Mouse (Mus musculus) liver, embryonic 13.5 days (tissue): ENCODE data around the gene Otud5. TPM values are rescaled to one million over a fixed set of nuclear protein-coding genes. Genes with fewer than 3 reads are reported as not detected.

Experiments used
- ATAC-seq: fragments of 200-750 bp; cut with Nextera tagmentation; 2 replicates; pipeline ENCODE4 v1.8.0; 2017; ENCODE audit warnings: low read depth, mild to moderate bottlenecking, moderate number of reproducible peaks, moderate library complexity
- DNase-seq: peaks from one replicate; pipeline ENCODE4 v3.0.0; 2022
- H3K27ac ChIP-seq: fragments of 300-500 bp; sonication (generic); 2 replicates; pipeline ENCODE4 v1.5.1; 2015; ENCODE audit warnings: moderate library complexity, mild to moderate bottlenecking, inconsistent platforms
- H3K27me3 ChIP-seq: fragments of 300-500 bp; sonication (generic); 2 replicates; pipeline ENCODE4 v1.6.1; 2015; ENCODE audit warnings: mild to moderate bottlenecking, inconsistent platforms
- H3K36me3 ChIP-seq: fragments of 300-500 bp; sonication (generic); 2 replicates; pipeline ENCODE4 v1.6.1; 2015; ENCODE audit warnings: mild to moderate bottlenecking, inconsistent platforms
- H3K4me1 ChIP-seq: fragments of 300-500 bp; sonication (generic); replicated peaks from 2 replicates; pipeline ENCODE4 v1.6.1; 2015; ENCODE audit warnings: inconsistent platforms
- H3K4me2 ChIP-seq: fragments of 300-500 bp; sonication (generic); 2 replicates; pipeline ENCODE4 v1.6.1; 2015; ENCODE audit warnings: inconsistent platforms, mild to moderate bottlenecking, moderate library complexity
- H3K4me3 ChIP-seq: fragments of 300-500 bp; sonication (generic); replicated peaks from 2 replicates; pipeline ENCODE4 v1.5.1; 2015; ENCODE audit warnings: mild to moderate bottlenecking, inconsistent platforms
- H3K9ac ChIP-seq: fragments of 300-500 bp; sonication (generic); 2 replicates; pipeline ENCODE4 v1.6.1; 2015; ENCODE audit warnings: mild to moderate bottlenecking, inconsistent platforms
- H3K9me3 ChIP-seq: fragments of 300-500 bp; sonication (generic); replicated peaks from 2 replicates; pipeline ENCODE4 v1.6.1; 2016; ENCODE audit warnings: inconsistent platforms
- WGBS: fragments of 180-500 bp; shearing (Covaris S2); methylation state at CpG from one replicate; pipeline ENCODE4 v1.1.7; 2015; ENCODE audit not compliant: insufficient replicate concordance; 5-methylcytosine and 5-hydroxymethylcytosine counted together
- polyA plus RNA-seq: library from polyadenylated mRNA; unstranded; fragments of >200 nt; fragmentation: Nextera tagmentation; extraction: Ambion mirVana; gene quantifications from 2 replicates; pipeline ENCODE4 v1.2.1, GENCODE M21; 2015

Gene Otud5
- polyA plus RNA-seq, 1 experiment from 2014 or later: 33.8 TPM

DNA sequence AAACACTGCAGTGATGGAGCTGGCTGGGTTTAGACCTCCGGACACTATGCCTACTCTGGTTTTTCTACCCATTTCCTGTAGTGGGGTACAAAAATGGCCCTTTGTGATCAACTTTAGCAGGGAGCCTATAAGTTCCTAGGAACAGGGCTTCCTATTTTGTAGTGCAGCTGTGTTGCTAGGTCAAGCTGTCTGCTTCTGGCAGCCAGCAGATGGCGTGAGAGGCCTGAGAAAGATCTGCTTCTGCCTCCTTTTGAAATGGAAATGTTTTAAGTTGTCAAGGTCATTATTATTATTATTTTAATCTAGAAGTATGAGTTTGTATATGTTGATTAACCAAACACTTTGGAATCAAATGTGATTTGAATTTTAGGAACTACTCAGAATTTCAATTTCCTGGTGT, 13.4 kb downstream of the Otud5 start:
- DNase-seq: no peak
- no peak overlapping the region for H3K9ac ChIP-seq
- WGBS: 13% methylated on average over 2 of the region's 2 CpGs
- no peak overlapping the region for H3K4me3 ChIP-seq
- H3K36me3 ChIP-seq: peaks cover 61% of the 10 kb centered on the region
- peaks cover 9% of the 10 kb centered on the region for H3K4me1 ChIP-seq
- H3K27me3 ChIP-seq: no peaks in the 10 kb centered on the region
- no peak overlapping the region for H3K27ac ChIP-seq
- H3K4me2 ChIP-seq: no peak overlapping the region
- H3K9me3 ChIP-seq: no peaks in the 10 kb centered on the region
- no peak for ATAC-seq

DNA sequence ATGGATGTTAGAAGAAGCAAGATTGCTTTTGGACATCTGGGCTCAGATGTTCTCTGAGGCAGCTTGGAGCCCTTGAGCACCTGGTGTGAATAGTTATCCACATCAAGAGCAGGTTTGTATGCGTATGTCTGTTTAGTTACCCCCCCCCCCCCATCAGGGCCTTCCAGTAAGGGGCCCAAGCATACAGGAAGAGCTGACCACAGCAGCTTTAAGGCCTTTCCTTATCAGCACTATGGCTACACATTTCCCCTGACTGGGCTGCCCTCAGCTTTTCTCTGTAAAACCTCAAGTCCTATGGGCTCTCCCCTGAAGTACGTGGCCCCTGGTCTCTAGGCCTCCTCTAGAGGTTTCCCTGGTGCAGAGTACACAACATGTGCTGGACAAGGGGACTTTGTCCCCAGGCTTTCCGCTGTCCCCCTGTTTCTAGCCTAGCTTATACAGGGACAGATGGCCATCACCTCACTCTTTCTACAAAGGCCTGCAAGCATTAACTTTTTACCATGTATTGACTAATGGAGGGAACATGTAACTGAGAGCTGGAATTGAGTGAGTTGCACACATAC, 18.1 kb downstream of the Otud5 start:
- Histone ChIP-seq H3K27ac (0 out of 2 replicates have a peak overlapping the region, but pooled peaks have one; percentile 6), H3K4me3 (no peak overlapping the region), H3K4me1 (peaks cover 31% of the 10 kb centered on the region), H3K36me3 (peaks cover 38% of the 10 kb centered on the region), H3K4me2 (no peak overlapping the region), H3K9me3 (no peaks in the 10 kb centered on the region), H3K9ac (no peak overlapping the region), H3K27me3 (no peaks in the 10 kb centered on the region)
- 31% methylated on average over 3 of the region's 3 CpGs for WGBS
- ATAC-seq (peak; percentile 68), DNase-seq (no peak)

DNA sequence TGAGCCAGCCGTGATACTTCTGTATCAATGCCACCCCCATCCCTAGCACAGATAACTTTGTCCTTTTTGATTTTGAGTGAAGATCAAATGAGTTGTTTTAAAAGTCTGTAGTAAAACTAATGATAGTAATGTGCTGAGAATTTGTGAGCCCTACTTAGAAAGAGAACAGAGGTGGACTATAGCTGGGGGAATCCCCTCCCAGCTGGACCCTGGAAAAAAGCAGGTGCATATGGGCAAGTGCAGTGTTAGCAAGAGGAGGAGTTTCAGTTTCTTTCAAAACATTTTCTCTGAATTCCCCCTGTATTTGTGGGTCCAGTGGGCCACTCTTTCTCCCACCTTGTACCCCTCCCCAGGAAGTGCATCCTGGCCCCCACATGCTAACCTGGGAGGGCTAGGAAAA, 22.0 kb downstream of the Otud5 start:
- Histone ChIP-seq H3K9me3 (no peaks in the 10 kb centered on the region), H3K27ac (no peak overlapping the region), H3K36me3 (peaks cover 34% of the 10 kb centered on the region), H3K4me2 (no peak overlapping the region), H3K4me1 (peaks cover 44% of the 10 kb centered on the region), H3K9ac (no peak overlapping the region), H3K4me3 (no peak overlapping the region), H3K27me3 (no peaks in the 10 kb centered on the region)
- 83% methylated on average over 1 of the region's 1 CpGs for WGBS
- DNase-seq (no peak), ATAC-seq (no peak)

DNA sequence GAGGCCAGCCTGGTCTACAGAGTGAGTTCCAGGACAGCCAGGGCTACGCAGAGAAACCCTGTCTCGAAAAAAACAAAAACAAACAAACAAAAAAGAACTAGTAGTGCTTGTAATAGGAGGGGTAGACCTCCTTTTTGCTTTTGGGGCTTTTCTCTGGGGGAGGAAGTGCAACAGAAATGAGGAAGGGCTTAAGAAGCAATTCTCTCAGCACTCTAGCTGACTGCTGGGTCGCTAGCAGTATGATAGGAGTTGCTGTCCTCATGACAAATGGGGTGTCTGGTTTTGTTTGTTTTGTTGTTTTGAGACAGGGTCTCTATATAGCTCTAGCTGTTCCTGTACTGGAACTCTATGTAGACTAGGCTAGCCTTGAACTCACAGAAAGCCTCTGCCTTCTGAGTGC, 23.4 kb downstream of the Otud5 start:
- no peaks in the 10 kb centered on the region for H3K27me3 ChIP-seq
- H3K36me3 ChIP-seq: peaks cover 31% of the 10 kb centered on the region
- H3K4me3 ChIP-seq: no peak overlapping the region
- H3K27ac ChIP-seq: no peak overlapping the region
- no peaks in the 10 kb centered on the region for H3K9me3 ChIP-seq
- ATAC-seq: no peak
- WGBS: 56% methylated on average over 3 of the region's 3 CpGs
- no peak for DNase-seq
- H3K4me1 ChIP-seq: peaks cover 36% of the 10 kb centered on the region
- no peak overlapping the region for H3K9ac ChIP-seq
- no peak overlapping the region for H3K4me2 ChIP-seq

DNA sequence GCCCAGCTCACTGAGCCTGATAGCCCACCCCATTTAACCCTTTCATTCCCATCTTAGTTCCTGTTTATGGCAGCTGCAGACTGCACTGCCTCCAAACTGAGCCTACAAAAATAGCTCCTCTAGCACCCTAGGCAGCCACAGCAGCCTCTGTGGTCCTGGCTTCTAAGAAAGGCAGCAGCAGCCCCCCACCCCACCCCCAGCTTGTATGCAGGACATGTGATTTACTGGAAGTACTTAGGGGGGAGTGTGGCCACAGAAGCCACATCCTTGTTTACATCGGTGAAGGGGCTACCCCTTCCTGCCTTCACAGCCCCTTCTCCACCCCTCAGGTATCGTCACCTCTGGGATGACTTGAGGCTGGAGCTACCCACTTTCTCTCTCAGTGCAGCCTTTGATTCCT, 24.2 kb downstream of the Otud5 start:
- 39% methylated on average over 2 of the region's 2 CpGs for WGBS
- H3K4me1 ChIP-seq: peaks cover 28% of the 10 kb centered on the region
- no peak overlapping the region for H3K4me3 ChIP-seq
- no peak overlapping the region for H3K27ac ChIP-seq
- no peaks in the 10 kb centered on the region for H3K9me3 ChIP-seq
- ATAC-seq (no peak), DNase-seq (no peak)
- H3K27me3 ChIP-seq: no peaks in the 10 kb centered on the region
- H3K9ac ChIP-seq: no peak overlapping the region
- peaks cover 33% of the 10 kb centered on the region for H3K36me3 ChIP-seq
- no peak overlapping the region for H3K4me2 ChIP-seq

- peaks cover 35% of the 10 kb centered on the region for H3K36me3 ChIP-seq
- peaks cover 23% of the 10 kb centered on the region for H3K4me1 ChIP-seq
- no peak overlapping the region for H3K4me2 ChIP-seq
- DNase-seq (no peak), ATAC-seq (no peak)
- H3K27me3 ChIP-seq: no peaks in the 10 kb centered on the region
- H3K4me3 ChIP-seq: no peak overlapping the region
- no peak overlapping the region for H3K27ac ChIP-seq
- no peaks in the 10 kb centered on the region for H3K9me3 ChIP-seq
- 48% methylated on average over 2 of the region's 2 CpGs for WGBS
- no peak overlapping the region for H3K9ac ChIP-seq
Measured at GRCm38 (mm10) chrX:7865786-7866185, 24.6 kb downstream of the Otud5 start.

DNA sequence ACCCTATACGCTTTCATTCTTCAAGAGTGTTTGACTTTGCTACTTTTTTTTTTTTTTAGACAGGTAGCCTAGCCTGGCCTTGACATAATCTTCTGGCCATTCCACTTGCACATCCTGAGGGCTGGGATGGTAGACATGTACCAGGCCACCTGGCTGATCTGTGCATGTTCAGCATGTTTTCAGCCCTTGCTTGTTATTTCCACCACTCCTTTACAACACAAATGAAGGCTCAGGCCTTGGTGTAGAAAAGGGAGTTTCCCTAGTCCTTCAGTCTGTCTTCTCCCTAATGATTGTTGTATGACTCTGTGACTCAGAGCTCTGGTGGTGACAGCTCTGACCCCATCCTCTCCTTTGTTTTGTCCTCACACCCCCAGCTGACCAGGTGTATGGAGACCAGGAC, 26.0 kb downstream of the Otud5 start:
- no peak for ATAC-seq

DNA sequence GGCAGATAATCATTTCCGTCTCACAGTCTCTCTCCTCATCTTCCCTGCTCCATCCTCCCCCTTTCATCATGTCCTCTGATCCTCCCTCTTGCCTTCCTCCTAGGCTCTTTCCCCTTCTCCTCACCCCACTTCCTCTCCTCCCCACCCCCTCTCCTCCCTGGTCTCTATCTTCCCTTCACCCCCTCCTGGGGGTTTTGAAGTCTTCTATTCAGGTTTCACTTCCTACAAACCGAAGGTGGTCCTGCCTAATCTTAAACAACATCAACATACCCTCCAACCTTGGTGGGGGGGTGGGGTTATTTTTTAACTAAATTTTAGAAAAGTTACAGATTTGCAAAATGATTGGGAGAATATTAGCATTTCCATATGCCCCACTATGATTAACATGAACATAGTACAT, 27.3 kb downstream of the Otud5 start:
- Histone ChIP-seq H3K4me3 (no peak overlapping the region), H3K36me3 (peaks cover 55% of the 10 kb centered on the region)
- no peak for DNase-seq

More for the DNA sequence above, 26.0 kb downstream of the Otud5 start:
- WGBS: 75% methylated on average over 1 of the region's 1 CpGs
- H3K9me3 ChIP-seq: no peaks in the 10 kb centered on the region
- no peak overlapping the region for H3K4me2 ChIP-seq
- H3K27me3 ChIP-seq: no peaks in the 10 kb centered on the region
- H3K36me3 ChIP-seq: peaks cover 44% of the 10 kb centered on the region
- no peak overlapping the region for H3K4me3 ChIP-seq
- no peak overlapping the region for H3K27ac ChIP-seq
- peaks cover 13% of the 10 kb centered on the region for H3K4me1 ChIP-seq
- DNase-seq: no peak
- H3K9ac ChIP-seq: no peak overlapping the region

GRCm38 (mm10) chrX:7869826-7870225, 28.7 kb downstream of the Otud5 start:
- H3K4me2 ChIP-seq: no peak overlapping the region
- peaks cover 11% of the 10 kb centered on the region for H3K4me1 ChIP-seq
- no peaks in the 10 kb centered on the region for H3K27me3 ChIP-seq
- ATAC-seq (no peak), DNase-seq (no peak)
- 59% methylated on average over 3 of the region's 3 CpGs for WGBS
- H3K4me3 ChIP-seq: no peak overlapping the region
- H3K9me3 ChIP-seq: no peaks in the 10 kb centered on the region
- peaks cover 68% of the 10 kb centered on the region for H3K36me3 ChIP-seq
- no peak overlapping the region for H3K27ac ChIP-seq
- no peak overlapping the region for H3K9ac ChIP-seq

More for the DNA sequence above, 27.3 kb downstream of the Otud5 start:
- Histone ChIP-seq H3K9ac (no peak overlapping the region), H3K4me2 (no peak overlapping the region), H3K27ac (no peak overlapping the region), H3K4me1 (peaks cover 13% of the 10 kb centered on the region), H3K9me3 (no peaks in the 10 kb centered on the region), H3K27me3 (no peaks in the 10 kb centered on the region)
- WGBS: 41% methylated on average over 2 of the region's 2 CpGs
- ATAC-seq: no peak

- Histone ChIP-seq H3K4me3 (peak within 1 kb of the TSS; percentile 59), H3K4me1 (peaks cover 24% of the 10 kb centered on the region), H3K9me3 (no peaks in the 10 kb centered on the region), H3K27ac (no peak within 1 kb of the TSS; the same call in 1 of the 2 replicates), H3K36me3 (peaks cover 32% of the 10 kb centered on the region), H3K9ac (peak within 1 kb of the TSS; percentile 68), H3K27me3 (no peaks in the 10 kb centered on the region), H3K4me2 (peak within 1 kb of the TSS; percentile 90)
- WGBS: 15% methylated on average over 38 of the region's 38 CpGs
- DNase-seq (peak; percentile 79), ATAC-seq (peak; percentile 95)
Measured at GRCm38 (mm10) chrX:7878007-7878419, 36.8 kb downstream of the Otud5 start, which contains the start of gene Pim2. Pim2 (plus strand) TSS chrX:7878262.

DNA sequence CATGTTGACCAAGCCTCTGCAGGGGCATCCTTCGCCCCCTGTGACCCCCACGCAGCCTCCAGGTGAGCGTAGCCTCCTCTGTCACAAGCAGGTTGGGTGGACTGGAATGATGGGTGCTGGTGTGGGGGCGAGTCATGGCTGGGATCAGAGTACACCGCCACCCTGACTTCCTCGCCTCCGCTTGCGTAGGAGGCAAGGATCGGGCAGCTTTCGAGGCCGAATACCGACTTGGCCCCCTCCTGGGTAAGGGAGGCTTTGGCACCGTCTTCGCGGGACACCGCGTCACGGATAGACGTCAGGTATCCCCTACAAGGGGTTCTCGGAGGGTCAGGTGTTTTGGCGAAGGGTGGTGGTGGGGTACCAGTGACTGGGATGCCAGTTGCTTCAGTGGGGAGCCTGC, 37.3 kb downstream of the Otud5 start:
- Histone ChIP-seq H3K36me3 (peaks cover 27% of the 10 kb centered on the region), H3K9ac (peak overlapping the region; percentile 68), H3K27ac (no peak overlapping the region), H3K4me2 (peak overlapping the region; percentile 90), H3K4me3 (peak overlapping the region; percentile 59), H3K27me3 (no peaks in the 10 kb centered on the region), H3K9me3 (no peaks in the 10 kb centered on the region), H3K4me1 (peaks cover 24% of the 10 kb centered on the region)
- ATAC-seq (peak; percentile 18), DNase-seq (no peak)
- 9% methylated on average over 21 of the region's 21 CpGs for WGBS

GRCm38 (mm10) chrX:7879819-7880218, 38.7 kb downstream of the Otud5 start:
- ATAC-seq (no peak), DNase-seq (peak; percentile 45)
- H3K9me3 ChIP-seq: no peaks in the 10 kb centered on the region
- H3K9ac ChIP-seq: no peak overlapping the region
- peak overlapping the region; percentile 90 for H3K4me2 ChIP-seq
- peaks cover 14% of the 10 kb centered on the region for H3K36me3 ChIP-seq
- 7% methylated on average over 11 of the region's 11 CpGs for WGBS
- H3K4me1 ChIP-seq: peaks cover 25% of the 10 kb centered on the region
- H3K27ac ChIP-seq: no peak overlapping the region
- 0 out of 2 replicates have a peak overlapping the region, but pooled peaks have one; percentile 16 for H3K4me3 ChIP-seq
- no peaks in the 10 kb centered on the region for H3K27me3 ChIP-seq
